Mouse (Mus musculus) A20 (cell line): ENCODE measurements at regions not wholly inside any gene's neighbourhood (a gene's known extent, or its start where the extent isn't known, plus 50 kb on each side); places are given as distances from the start of the nearest gene placed in this dataset.
A peak's percentile ranks its signal among the peaks of the same experiment; 100 is the strongest.
"Not testable (repeated sequence)": the region's sequence is repeated elsewhere in the genome, so short reads cannot be mapped to it uniquely, and the experiment has no call there.

Source experiments
- DNase-seq: peaks from one replicate; pipeline ENCODE4 v3.0.0-alpha.2; 2011; ENCODE audit warnings: low read depth, low spot score

DNA sequence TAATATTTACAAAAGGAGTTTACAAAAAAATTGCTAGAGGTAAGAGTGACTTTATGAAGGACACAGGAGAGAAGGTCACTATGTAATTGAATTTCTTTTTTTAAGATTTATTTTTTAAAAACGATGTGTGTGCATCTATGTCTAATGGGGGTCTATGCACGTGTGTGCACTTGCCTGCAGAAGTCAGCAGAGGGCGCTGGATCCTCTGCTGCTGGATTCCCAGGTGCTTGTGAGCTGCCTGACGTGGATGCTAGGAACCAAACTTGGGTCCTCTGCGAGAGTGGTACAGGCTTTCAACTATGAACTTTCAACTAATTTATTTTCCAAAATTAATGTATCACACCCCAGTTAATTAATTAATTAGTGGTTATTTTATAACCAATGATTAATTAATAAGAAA, 85.0 kb downstream of the Glrx3 start:
- DNase-seq = peak; percentile 11

DNA sequence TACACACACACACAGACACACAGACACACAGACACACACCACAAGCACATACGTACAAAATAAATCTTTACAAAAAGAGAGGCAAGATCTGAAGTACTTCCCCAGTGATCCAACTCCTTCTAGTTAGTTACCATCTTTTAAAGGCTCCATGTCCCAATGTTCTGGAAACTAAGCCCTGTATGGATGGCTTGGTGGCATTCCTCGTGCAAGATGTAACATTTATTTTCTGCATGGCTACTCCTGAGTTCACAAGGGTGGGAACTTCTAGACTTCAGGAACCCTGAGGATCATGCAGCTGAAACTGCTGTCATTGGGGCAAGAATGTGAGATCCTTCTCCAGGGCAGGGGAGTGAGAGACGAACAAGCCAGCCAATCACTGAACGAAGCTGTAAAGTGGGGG, 96.1 kb downstream of the Glrx3 start:
- no peak for DNase-seq

DNA sequence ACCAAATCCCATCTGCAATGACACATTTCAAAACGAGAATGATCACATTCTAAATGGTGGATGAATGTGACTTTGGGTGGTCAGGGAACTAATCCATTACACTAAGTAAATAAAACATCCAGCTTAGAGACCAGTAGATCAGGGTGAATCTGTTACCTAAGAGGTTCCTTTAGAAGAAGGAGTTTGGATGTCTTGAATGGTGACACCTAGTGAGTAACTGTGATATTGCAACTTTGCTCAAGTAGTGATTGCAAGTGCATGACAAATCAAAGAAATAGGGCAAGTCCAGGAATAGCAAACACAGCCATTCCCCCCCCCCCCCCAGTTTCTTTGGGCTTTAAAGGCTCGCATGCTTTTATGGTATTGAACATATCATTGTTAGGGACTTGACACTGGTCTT, 112.6 kb downstream of the Glrx3 start:
- peak; percentile 55 for DNase-seq

DNA sequence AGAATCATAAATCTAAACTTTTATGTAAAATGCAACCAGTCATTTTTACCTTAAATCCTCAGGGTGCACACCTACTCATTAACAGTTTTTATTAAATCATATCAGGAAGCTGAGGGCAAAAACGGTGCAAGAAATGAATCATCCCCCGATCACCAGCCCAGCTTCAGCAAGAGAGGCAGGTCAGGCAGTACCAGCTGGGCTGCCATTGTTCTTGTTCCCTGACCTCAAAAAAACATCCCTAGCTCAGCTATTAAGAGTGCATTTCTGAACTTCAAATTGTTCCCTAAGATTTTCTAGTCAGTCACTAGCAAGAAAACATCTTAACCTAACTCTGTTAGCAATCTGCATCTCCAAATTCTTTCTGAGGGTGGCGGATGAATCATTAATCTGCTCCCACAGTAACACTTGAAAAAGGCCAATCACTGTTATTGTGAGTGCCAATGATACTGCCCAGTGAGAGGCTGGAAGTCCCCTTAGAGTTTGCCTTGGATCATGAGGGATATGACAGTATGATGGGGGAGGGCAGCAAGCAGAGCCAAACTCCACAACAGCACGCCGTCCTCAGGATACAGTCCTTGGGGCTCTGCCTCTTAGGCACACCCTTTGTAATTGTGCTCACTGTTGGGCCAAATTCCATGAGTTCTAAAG, 115.3 kb downstream of the Glrx3 start:
- no peak for DNase-seq

DNA sequence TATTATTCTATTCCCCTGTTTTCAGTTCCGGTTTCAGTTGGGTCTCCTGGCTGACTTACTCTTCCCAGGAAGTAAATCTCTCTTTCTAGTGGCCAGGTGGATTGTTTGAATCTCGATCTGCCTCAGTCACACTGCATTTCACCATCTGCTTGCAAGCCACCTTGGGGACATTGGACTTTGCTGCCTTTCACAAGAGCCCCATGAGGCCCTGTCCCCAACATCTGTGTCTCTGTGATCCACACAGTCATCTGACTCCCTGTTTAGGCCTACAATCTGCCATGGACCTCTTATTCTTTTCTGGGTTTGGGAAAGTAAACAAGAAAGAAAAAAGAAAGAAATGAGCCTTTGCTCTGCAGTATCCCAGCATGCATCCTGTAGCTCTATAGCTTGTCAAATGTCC, 118.1 kb downstream of the Glrx3 start:
- no peak for DNase-seq

DNA sequence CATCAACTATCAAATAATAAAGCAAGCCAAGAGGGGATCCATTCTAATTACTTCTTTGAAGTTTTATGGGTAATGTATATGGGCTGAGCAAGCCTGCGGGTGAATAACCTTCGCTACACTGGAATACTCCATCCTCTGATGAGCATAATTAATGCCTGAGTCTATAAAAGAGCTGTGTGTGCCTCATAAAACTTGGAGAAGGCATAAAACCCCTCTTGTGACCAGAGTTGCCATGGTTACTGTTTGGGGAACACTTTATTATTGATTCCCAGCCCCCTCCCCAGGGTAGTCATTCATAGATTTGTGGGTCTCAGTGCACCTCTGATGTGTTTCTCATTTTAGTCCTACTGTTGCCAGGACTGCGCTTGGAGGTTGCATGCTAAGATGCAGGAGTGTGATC, 120.0 kb downstream of the Glrx3 start:
- DNase-seq = no peak

DNA sequence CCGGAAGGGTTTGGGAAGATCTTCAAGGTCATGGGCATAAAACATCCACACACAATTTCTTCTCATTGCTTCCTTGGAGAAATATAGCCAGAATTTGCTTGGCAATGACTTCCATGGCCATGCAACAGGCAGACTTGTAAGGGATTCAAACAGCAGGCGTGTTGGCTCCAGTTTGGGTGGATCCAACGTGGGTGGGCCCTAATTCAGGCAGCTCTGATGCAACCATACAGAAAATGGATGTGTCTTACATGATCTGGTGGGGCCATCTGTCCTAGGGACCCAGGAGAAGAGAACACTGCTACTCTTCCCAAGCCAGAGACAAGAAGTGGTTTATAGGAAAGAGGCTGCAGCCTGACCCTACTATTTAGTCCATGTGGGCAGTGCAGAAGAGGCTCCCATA, 121.5 kb downstream of the Glrx3 start:
- DNase-seq = no peak

DNA sequence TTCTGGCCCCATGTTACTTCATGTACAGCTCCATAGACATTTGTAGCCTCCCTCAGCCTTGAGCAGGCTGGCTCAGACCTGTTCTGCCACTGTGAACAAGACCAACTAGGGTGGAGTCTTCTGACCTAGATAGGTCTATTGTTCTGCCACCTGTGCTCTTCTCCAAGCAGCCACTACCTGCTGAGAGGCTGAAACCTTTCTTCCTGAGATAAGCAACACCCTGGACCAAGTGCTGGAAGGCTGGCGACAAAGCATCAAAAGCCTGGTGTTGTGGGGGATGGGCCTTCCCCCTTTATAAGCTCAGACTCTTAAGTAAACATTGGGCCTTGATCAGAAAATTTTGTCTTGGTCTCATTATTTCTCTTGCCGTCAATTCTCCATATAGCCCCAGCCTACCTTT, 132.8 kb downstream of the Glrx3 start:
- DNase-seq = no peak

DNA sequence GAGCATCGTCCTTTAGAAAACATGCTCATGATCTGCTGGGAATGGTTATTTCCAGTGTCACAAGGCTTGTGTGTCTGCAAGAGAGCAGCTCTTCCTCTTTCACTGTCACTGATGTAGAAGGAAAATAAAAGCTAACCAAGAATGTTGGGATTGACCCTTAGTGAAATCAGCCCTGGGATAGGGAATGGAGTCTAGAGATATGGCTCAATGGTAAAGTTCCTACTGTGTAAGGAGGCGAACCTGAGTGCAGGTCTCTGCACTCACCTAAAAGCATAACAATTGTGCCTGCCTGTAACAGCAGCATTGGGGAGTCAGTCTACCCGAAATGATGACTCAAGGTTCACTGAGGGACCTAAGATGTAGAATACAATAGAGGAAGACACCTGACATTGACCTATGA, 138.1 kb downstream of the Glrx3 start:
- peak; percentile 52 for DNase-seq

DNA sequence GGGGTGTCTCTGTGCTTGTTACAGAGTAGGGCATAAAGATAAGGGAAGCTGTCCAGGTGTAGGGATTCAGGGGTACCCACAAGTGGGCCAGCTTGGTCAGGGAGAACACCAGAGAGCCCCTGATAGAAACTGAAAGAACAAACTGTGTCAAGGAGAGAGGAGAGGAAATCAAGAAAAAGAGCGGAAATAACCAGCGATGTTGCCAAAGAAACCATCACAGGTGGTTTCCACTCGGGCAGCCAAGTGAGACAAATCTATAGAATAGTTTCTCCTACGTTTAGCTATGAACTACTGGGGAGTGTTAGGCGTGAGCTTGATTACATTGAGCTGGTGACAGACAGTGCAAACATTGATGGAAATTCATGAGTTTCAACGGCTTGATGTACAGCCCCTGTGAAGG, 138.8 kb downstream of the Glrx3 start:
- DNase-seq = peak; percentile 71

DNA sequence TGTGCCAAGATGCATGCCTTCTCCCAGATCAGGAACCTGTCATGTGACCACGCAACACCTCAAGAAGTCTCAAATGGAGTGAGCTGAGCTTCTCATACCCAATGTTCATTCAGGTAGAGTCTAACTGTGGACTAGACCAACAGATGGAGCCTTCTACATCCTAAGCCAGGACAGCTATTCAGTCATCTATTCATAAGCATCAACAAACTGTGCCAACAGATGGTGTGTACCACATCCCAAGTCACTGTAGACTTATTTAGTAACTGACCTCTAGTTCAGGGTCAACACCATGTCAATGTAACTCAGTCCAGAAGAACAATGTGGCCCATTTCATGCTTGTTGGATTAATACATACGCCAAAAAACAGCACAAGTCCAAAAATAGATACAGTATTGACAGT, 146.1 kb downstream of the Glrx3 start:
- DNase-seq = no peak

DNA sequence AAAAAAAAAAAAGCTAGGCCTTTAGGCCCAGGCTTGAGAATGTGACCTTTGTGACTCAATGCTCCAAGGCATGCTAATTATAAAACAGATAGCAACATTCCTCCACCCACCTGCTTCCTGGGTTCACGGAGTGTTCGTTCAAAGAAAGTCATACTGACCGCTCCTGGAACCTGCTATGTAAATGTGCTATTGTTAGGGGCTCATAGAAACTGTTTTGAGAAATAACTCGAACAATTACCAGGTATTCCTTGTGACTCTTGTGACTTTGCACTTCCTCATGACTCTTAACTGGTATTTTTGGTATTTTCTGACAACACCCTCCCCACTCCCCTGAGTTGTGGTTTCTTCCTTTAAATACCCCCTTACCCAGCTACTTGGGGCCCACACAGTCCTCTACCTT, 147.5 kb downstream of the Glrx3 start:
- DNase-seq = not testable (repeated sequence)

DNA sequence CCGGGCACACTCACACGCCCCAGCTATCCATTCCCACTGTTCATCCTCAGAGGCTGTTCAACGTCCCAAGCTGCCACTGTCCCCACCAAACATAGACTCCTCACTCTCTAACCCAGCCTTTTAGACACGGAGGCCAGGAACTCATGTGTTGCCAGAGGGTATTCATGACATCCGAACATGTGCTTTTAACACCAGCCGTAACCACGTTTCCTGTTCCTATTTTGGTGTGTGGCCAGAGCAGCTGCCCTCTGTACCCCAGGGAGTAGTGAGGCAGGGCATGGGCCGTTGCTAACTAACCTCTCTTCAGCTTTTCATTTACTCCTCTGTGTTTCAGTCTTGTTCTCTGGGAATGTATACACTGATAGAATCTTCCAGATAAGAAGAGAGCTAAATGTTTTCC, 156.2 kb downstream of the Glrx3 start:
- DNase-seq = peak; percentile 71

DNA sequence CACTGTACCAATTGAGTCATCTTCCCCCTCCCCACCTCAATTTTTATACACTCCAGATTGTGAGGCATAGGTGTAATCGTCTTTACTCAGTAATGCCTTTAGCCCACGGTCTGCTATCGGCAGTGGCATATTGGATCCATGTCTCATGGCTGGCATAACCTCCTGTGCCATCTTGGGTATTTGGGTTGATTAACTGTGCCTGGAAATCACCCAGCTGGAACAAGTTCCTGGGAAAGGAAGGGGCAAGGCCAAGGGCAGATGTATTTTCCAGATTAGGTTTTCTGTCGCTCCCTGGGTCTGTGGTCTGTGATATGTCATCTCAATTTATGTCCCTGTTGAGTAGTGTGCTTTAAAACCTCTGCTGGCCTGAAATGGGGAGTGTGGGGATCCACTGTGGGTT, 158.2 kb downstream of the Glrx3 start:
- DNase-seq = no peak

DNA sequence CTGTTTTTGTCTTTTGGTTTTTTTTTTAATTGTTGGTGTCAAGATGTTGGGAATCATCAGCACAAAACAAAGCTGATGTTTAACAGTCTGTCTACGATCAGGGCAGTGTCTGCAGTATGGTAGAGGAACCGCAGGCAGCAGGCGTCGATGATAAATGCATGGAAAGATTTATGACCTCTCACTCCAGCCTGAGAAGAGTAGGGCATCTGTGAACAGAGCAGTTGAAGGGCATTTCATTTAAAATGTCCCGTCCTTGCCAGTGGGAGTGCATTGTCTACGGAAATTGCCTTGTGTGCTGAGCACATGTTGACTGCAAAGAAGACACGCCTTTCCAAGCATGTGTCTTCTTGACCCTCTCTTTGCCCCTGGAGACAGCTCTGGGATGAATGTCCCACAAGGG, 158.7 kb downstream of the Glrx3 start:
- DNase-seq = no peak

DNA sequence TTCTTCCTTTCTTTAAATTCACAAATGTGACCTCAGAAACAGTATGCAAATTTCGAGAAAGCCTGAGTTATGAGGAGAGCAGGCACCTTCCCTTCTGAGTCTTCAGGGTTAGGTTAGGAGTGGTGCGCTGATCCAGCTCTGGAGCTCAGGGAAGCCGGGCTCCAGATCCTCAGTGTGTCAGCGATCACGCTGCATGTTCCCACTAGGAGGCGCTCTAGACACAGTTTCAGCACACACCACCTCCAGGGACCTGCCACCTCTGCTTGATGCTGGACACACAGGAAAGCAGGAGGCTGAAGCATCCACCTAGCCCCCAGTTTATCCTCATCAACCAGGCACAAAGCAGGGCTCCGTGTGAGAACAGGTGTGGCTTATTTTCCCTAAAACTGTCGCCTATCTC, 165.6 kb downstream of the Glrx3 start:
- peak; percentile 54 for DNase-seq

DNA sequence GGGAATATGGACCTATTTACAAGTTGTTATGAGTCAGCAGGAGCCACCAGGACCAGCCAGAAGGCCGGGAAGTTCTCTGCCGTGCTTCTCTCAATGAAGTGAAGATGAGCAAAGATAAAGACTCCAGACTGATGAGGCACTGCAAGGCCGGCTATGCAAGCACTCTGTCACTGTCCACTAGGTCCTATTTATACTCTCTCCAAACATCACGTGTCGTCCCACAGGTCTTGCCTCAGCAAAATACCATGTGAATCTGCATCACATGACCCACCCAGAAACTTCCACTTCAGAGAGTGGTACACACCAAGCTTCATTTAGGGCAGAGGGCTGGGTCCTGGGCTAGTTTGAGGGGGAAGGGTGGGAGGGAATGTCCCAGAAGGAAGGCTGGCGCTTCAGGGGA, 172.3 kb downstream of the Glrx3 start:
- DNase-seq = no peak

DNA sequence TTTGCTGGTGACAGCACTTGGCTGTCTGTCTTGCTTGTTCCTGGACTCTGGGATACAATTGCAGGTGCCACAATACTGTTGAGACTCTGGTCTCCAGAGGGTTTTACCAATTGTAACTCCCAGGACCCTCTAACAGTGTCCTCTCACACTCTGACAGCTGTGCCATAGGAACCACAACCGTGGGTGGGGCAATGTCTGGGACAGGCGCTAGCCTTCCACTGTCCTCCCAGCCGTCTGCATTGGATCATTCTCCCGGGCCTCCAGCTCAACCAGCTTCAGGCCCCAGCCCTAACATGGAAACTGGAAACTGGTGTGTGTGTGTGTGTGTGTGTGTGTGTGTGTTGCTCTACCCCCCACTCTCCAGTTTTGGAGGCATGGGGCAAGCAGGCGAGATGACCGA, 173.9 kb downstream of the Glrx3 start:
- DNase-seq = no peak

DNA sequence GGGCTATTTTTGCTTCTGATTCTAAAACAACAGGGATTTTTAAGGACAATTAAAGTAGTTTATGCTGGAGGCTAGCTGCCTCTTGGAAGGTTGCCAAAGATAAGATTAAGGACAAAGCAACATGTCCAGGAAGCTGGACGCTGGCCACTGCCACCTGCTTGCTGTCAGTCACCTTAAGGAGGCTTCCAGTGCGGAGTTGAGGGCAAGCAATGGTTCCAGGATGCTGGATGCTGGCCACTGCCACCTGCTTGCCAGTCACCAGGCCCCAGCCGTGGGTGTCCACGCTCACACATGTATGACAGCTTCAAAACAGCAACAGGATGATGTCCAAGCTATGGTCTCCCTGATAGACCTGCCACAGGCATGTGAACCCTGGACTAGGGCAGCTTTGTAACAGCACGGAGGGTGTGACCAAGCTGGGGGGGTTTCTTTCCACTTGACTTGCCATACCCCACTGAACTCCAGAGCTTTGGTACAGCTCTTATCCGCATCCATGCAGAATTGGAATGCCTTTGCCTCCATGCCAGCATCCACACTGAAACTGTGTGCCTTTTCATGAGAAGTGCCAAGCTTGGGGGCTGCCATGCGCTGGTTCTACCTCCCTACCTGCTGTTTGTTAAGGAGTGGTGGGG, 174.6 kb downstream of the Glrx3 start:
- no peak for DNase-seq

DNA sequence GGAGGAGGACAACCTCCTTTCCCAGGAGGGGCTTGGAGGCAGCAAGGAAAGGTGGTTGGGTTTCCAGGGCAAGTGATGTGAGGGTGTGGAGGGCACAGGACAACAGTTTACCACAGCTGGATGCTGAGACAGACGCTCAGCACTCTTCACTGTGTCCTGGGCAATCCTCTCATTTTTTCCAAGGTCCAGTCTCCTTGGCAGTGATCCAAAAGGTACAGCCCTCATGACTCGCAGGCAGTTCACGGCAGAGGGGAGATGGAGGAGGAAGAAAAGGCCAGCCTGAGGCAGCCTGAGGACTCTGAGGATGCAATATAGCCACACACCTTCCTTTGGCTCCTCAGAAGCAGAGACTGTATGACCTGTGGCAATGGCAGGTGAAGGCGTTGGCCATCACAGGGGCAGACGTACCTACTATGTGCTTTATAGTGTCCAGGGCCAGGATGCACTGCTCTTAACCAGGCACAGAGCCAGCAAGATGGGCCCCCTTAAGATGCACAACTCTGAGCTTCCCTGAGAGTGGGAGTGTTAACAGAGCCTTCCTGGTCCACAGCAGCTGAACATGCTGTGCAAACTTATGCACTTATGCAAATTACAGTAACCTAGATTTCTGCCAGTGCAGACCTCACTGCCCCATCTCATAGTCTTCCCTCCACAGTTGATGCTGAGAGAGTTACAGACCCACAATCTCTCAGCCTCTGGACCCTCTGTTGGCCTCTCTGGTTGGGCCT, 181.2 kb downstream of the Glrx3 start:
- no peak for DNase-seq

DNA sequence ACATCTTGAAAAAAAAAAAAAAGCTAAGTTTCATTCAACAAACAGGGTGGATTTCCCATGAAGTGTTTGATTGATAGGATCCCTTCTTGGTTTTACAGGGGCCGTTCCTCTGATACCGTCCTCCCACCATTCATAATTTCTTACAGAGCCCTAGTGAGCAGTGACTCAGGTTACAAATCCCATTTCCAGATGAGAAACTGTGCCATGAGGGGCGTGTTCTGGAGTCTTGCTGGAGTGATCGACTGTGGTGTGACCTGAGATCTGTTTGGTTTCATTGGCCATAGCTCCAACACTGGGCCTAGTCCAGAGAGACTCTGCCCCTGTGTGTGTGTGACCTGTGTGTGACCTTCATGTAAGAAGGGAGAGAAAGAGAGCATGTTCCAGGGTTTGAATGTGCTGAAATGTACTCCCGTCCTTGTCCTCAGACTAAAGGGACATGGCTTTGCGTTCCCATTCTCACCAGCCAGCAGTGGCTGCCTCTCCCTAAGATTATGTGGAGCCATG, 181.9 kb downstream of the Glrx3 start:
- DNase-seq = no peak

DNA sequence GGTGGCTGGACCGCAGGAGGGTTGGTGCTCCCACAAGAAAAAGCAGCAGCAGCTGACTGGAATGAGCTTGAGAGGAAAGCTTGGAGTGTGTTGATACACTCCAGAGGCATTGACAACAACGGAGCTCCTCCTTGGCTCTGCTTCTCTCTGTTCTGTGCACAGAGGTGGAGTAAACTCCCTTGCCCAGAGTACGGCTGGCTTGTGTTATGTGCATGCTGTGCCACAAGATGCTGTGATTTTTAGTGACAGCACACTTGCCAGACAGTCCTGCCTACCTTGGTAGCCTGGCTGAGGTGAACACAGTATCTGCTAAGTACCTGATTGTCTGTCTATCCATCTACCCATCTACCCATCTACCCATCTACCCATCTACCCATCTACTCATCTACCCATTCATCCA, 190.9 kb downstream of the Glrx3 start:
- DNase-seq = no peak

DNA sequence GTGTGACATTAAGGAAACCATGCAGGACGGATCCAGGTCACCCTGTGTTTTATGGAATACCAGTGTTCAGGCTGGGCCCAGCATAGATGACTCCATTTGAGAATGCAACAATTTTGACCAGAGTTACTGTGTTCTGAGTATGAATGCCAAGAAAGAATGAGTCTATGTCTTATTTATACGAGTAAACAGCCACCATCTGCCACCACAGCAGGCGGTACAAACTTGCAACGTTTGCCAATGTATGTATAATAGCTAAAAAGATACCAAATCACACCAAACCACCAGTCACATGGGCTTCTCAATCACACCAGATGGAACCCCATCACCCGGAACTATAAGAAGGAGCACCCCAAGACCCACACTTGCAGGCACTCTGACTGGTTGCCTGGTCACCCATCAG, 192.1 kb downstream of the Glrx3 start:
- DNase-seq = no peak
